Mouse (Mus musculus) T-helper 17 cell (primary cell): ENCODE results near the gene Ucp3.

Experiments used
- in situ Hi-C, 2 experiments: fragments of 300-600 bp; cut with MboI, MseI; formaldehyde crosslinking; loops; 1 replicate in 1 of 2; 2 replicates in 1 of 2; pipeline ENCODE4 v1.15.1; 2025; ENCODE audit warnings: high pct_unique_total_duplicates in 2 of 2

The Ucp3 gene

GRCm38 (mm10) chr7:100472777-100473176, at the start of gene Ucp3:
Gene Ucp3 (plus strand): TSS chr7:100472990.
- in situ Hi-C loops: no loop called here

GRCm38 (mm10) chr7:100425795-100426194, 47.0 kb upstream of the Ucp3 start:
- in situ Hi-C loops: no loop called here

- in situ Hi-C loops: no loop called here
Measured at GRCm38 (mm10) chr7:100429102-100429501, 43.7 kb upstream of the Ucp3 start.

- in situ Hi-C loops: loop anchor here in 1 of 2 experiments (5.0 kb wide), 1 partner anchor 67 kb away; no protein-coding TSS in a partner anchor
Measured at GRCm38 (mm10) chr7:100429911-100430310, 42.9 kb upstream of the Ucp3 start.

- in situ Hi-C loops: loop anchor here in 1 of 2 experiments (5.0 kb wide), 1 partner anchor 66 kb away; no protein-coding TSS in a partner anchor
Measured at GRCm38 (mm10) chr7:100431103-100431502, 41.7 kb upstream of the Ucp3 start.

- in situ Hi-C loops: loop anchor here in 1 of 2 experiments (5.0 kb wide), 1 partner anchor 64 kb away; no protein-coding TSS in a partner anchor
Measured at GRCm38 (mm10) chr7:100433295-100433694, 39.5 kb upstream of the Ucp3 start.

GRCm38 (mm10) chr7:100443728-100444127, 29.1 kb upstream of the Ucp3 start:
- in situ Hi-C loops: no loop called here

- in situ Hi-C loops: no loop called here
Measured at GRCm38 (mm10) chr7:100446271-100446670, 26.5 kb upstream of the Ucp3 start.

- in situ Hi-C loops: no loop called here
Measured at GRCm38 (mm10) chr7:100448530-100448929, 24.3 kb upstream of the Ucp3 start.

GRCm38 (mm10) chr7:100448985-100449384, 23.8 kb upstream of the Ucp3 start:
- in situ Hi-C loops: no loop called here

GRCm38 (mm10) chr7:100458153-100458552, 14.6 kb upstream of the Ucp3 start:
- in situ Hi-C loops: loop anchor here in 1 of 2 experiments (10.0 kb wide), 1 partner anchor 1763 kb away; no protein-coding TSS in a partner anchor

GRCm38 (mm10) chr7:100459862-100460261, 12.9 kb upstream of the Ucp3 start:
- in situ Hi-C loops: loop anchor here in 1 of 2 experiments (10.0 kb wide), 1 partner anchor 1765 kb away; no protein-coding TSS in a partner anchor

GRCm38 (mm10) chr7:100461621-100462151, 11.1 kb upstream of the Ucp3 start:
- in situ Hi-C loops: no loop called here

GRCm38 (mm10) chr7:100463194-100463593, 9.6 kb upstream of the Ucp3 start:
- in situ Hi-C loops: no loop called here

GRCm38 (mm10) chr7:100463757-100464156, 9.0 kb upstream of the Ucp3 start:
- in situ Hi-C loops: no loop called here

- in situ Hi-C loops: no loop called here
Measured at GRCm38 (mm10) chr7:100464248-100464647, 8.5 kb upstream of the Ucp3 start.

GRCm38 (mm10) chr7:100465248-100465647, 7.5 kb upstream of the Ucp3 start:
- in situ Hi-C loops: no loop called here

GRCm38 (mm10) chr7:100465656-100466309, 7.0 kb upstream of the Ucp3 start:
- in situ Hi-C loops: no loop called here

- in situ Hi-C loops: no loop called here
Measured at GRCm38 (mm10) chr7:100466781-100467510, 5.8 kb upstream of the Ucp3 start.

- in situ Hi-C loops: no loop called here
Measured at GRCm38 (mm10) chr7:100468761-100469160, 4.0 kb upstream of the Ucp3 start.

GRCm38 (mm10) chr7:100469502-100469901, 3.3 kb upstream of the Ucp3 start:
- in situ Hi-C loops: no loop called here

- in situ Hi-C loops: no loop called here
Measured at GRCm38 (mm10) chr7:100470796-100471406, 1.9 kb upstream of the Ucp3 start.
